Mouse (Mus musculus): ENCODE measurements around the gene Cnot8. TPM values are rescaled to one million over a fixed set of nuclear protein-coding genes. Genes with fewer than 3 reads are reported as not detected.

Cnot8 gene
- total RNA-seq, 1 experiment = 60.6 TPM

- H3K9ac ChIP-seq (ENCODE audit: insufficient read depth, low read depth, low read length, poor library complexity, severe bottlenecking) = no peak overlapping the region
- H3K27ac ChIP-seq (ENCODE audit: insufficient read depth, low read depth, low read length, poor library complexity, severe bottlenecking) = no peak overlapping the region
- TF ChIP-seq CHD2 (IDR thresholded peaks at IDR 0.05; ENCODE audit: low read depth, low read length) (no peak), ZNF384 (IDR thresholded peaks at IDR 0.05; ENCODE audit: low read depth, low read length) (no peak), MAFK (IDR thresholded peaks at IDR 0.05; ENCODE audit: insufficient read depth, low read depth, low read length) (no peak), ZC3H11A (IDR thresholded peaks at IDR 0.05; ENCODE audit: borderline replicate concordance, low read depth, low read length) (no peak), HCFC1 (IDR thresholded peaks at IDR 0.05; ENCODE audit: borderline replicate concordance, insufficient read depth, low read length) (no peak)
- no peaks in the 10 kb centered on the region for H3K9me3 ChIP-seq (ENCODE audit: control insufficient read depth, insufficient read depth, low read depth, low read length)
- H3K4me1 ChIP-seq (ENCODE audit: control insufficient read depth in 2 of 2, insufficient read depth in 2 of 2, low read length in 2 of 2, poor library complexity in 1 of 2) = no peaks in the 10 kb centered on the region
- DNase-seq (ENCODE audit: low read depth, low spot score) = no peak
- no peak overlapping the region for H3K4me3 ChIP-seq (ENCODE audit: insufficient read depth in 1 of 2, low read depth in 1 of 2, low read length in 2 of 2, poor library complexity in 1 of 2, severe bottlenecking in 1 of 2)
- in situ Hi-C loops (cut with MboI; ENCODE audit: low sequenced_read_pairs in 2 of 2, unreplicated experiment in 2 of 2) = no loop called here
- H3K36me3 ChIP-seq (ENCODE audit: control insufficient read depth, insufficient read depth, low read length, poor library complexity, severe bottlenecking) = peaks cover 59% of the 10 kb centered on the region
Measured at GRCm38 (mm10) chr11:58129302-58129843, 25.4 kb downstream of the Cnot8 start.

- no peak overlapping the region for H3K9ac ChIP-seq (ENCODE audit: insufficient read depth, low read depth, low read length, poor library complexity, severe bottlenecking)
Measured at GRCm38 (mm10) chr11:58132026-58132425, 28.1 kb downstream of the Cnot8 start.

GRCm38 (mm10) chr11:58134869-58135268 lies 30.9 kb downstream of the Cnot8 start:
- Histone ChIP-seq H3K36me3 (ENCODE audit: control insufficient read depth, insufficient read depth, low read length, poor library complexity, severe bottlenecking) (peaks cover 59% of the 10 kb centered on the region), H3K4me1 (ENCODE audit: control insufficient read depth in 2 of 2, insufficient read depth in 2 of 2, low read length in 2 of 2, poor library complexity in 1 of 2) (peaks cover 0 to 4% of the 10 kb centered on the region in 2 experiments; a peak in 1 of 4 replicates), H3K27ac (ENCODE audit: insufficient read depth, low read depth, low read length, poor library complexity, severe bottlenecking) (no peak overlapping the region), H3K4me3 (ENCODE audit: insufficient read depth in 1 of 2, low read depth in 1 of 2, low read length in 2 of 2, poor library complexity in 1 of 2, severe bottlenecking in 1 of 2) (no peak overlapping the region), H3K9ac (ENCODE audit: insufficient read depth, low read depth, low read length, poor library complexity, severe bottlenecking) (no peak overlapping the region), H3K9me3 (ENCODE audit: control insufficient read depth, insufficient read depth, low read depth, low read length) (no peaks in the 10 kb centered on the region)
- TF ChIP-seq HCFC1 (IDR thresholded peaks at IDR 0.05; ENCODE audit: borderline replicate concordance, insufficient read depth, low read length) = no peak
- no peak for TF ChIP-seq ZNF384 (IDR thresholded peaks at IDR 0.05; ENCODE audit: low read depth, low read length)
- TF ChIP-seq MAFK (IDR thresholded peaks at IDR 0.05; ENCODE audit: insufficient read depth, low read depth, low read length) = no peak
- no peak for TF ChIP-seq ZC3H11A (IDR thresholded peaks at IDR 0.05; ENCODE audit: borderline replicate concordance, low read depth, low read length)
- no peak for TF ChIP-seq CHD2 (IDR thresholded peaks at IDR 0.05; ENCODE audit: low read depth, low read length)
- no peak for DNase-seq (ENCODE audit: low read depth, low spot score)
- in situ Hi-C loops (cut with MboI; ENCODE audit: low sequenced_read_pairs in 2 of 2, unreplicated experiment in 2 of 2) = no loop called here

More at GRCm38 (mm10) chr11:58132026-58132425, 28.1 kb downstream of the Cnot8 start:
- Histone ChIP-seq H3K4me1 (ENCODE audit: control insufficient read depth in 2 of 2, insufficient read depth in 2 of 2, low read length in 2 of 2, poor library complexity in 1 of 2) (no peaks in the 10 kb centered on the region), H3K9me3 (ENCODE audit: control insufficient read depth, insufficient read depth, low read depth, low read length) (no peaks in the 10 kb centered on the region), H3K27ac (ENCODE audit: insufficient read depth, low read depth, low read length, poor library complexity, severe bottlenecking) (no peak overlapping the region), H3K4me3 (ENCODE audit: insufficient read depth in 1 of 2, low read depth in 1 of 2, low read length in 2 of 2, poor library complexity in 1 of 2, severe bottlenecking in 1 of 2) (no peak overlapping the region), H3K36me3 (ENCODE audit: control insufficient read depth, insufficient read depth, low read length, poor library complexity, severe bottlenecking) (peaks cover 60% of the 10 kb centered on the region)
- DNase-seq (ENCODE audit: low read depth, low spot score) = no peak
- TF ChIP-seq ZC3H11A (IDR thresholded peaks at IDR 0.05; ENCODE audit: borderline replicate concordance, low read depth, low read length) (no peak), HCFC1 (IDR thresholded peaks at IDR 0.05; ENCODE audit: borderline replicate concordance, insufficient read depth, low read length) (no peak), CHD2 (IDR thresholded peaks at IDR 0.05; ENCODE audit: low read depth, low read length) (no peak), ZNF384 (IDR thresholded peaks at IDR 0.05; ENCODE audit: low read depth, low read length) (no peak), MAFK (IDR thresholded peaks at IDR 0.05; ENCODE audit: insufficient read depth, low read depth, low read length) (no peak)
- in situ Hi-C loops (cut with MboI; ENCODE audit: low sequenced_read_pairs in 2 of 2, unreplicated experiment in 2 of 2) = no loop called here

GRCm38 (mm10) chr11:58135296-58135695 lies 31.3 kb downstream of the Cnot8 start:
- TF ChIP-seq ZC3H11A (IDR thresholded peaks at IDR 0.05; ENCODE audit: borderline replicate concordance, low read depth, low read length) (no peak), CHD2 (IDR thresholded peaks at IDR 0.05; ENCODE audit: low read depth, low read length) (no peak), MAFK (IDR thresholded peaks at IDR 0.05; ENCODE audit: insufficient read depth, low read depth, low read length) (no peak), ZNF384 (IDR thresholded peaks at IDR 0.05; ENCODE audit: low read depth, low read length) (no peak), HCFC1 (IDR thresholded peaks at IDR 0.05; ENCODE audit: borderline replicate concordance, insufficient read depth, low read length) (no peak)
- Histone ChIP-seq H3K36me3 (ENCODE audit: control insufficient read depth, insufficient read depth, low read length, poor library complexity, severe bottlenecking) (peaks cover 58% of the 10 kb centered on the region), H3K27ac (ENCODE audit: insufficient read depth, low read depth, low read length, poor library complexity, severe bottlenecking) (no peak overlapping the region), H3K9ac (ENCODE audit: insufficient read depth, low read depth, low read length, poor library complexity, severe bottlenecking) (no peak overlapping the region), H3K9me3 (ENCODE audit: control insufficient read depth, insufficient read depth, low read depth, low read length) (no peaks in the 10 kb centered on the region), H3K4me1 (ENCODE audit: control insufficient read depth in 2 of 2, insufficient read depth in 2 of 2, low read length in 2 of 2, poor library complexity in 1 of 2) (peaks cover 0 to 4% of the 10 kb centered on the region in 2 experiments; a peak in 1 of 4 replicates), H3K4me3 (ENCODE audit: insufficient read depth in 1 of 2, low read depth in 1 of 2, low read length in 2 of 2, poor library complexity in 1 of 2, severe bottlenecking in 1 of 2) (no peak overlapping the region)
- in situ Hi-C loops (cut with MboI; ENCODE audit: low sequenced_read_pairs in 2 of 2, unreplicated experiment in 2 of 2) = no loop called here
- DNase-seq (ENCODE audit: low read depth, low spot score) = no peak
